Mouse (Mus musculus): ENCODE data around the gene Tmem158.

GRCm38 (mm10) chr9:123273876-123274275 lies 13.3 kb upstream of the Tmem158 start:
- TF ChIP-seq GATA1 (IDR thresholded peaks at IDR 0.05; ENCODE audit: borderline replicate concordance, low read length), result no peak
- peak; percentile 44; the same call in 1 of the 2 replicates for TF ChIP-seq FLI1 (IDR thresholded peaks at IDR 0.05; ENCODE audit: low read length)

All from megakaryocyte, embryonic 14.5 days (primary cell).